Mouse (Mus musculus) olfactory bulb, adult 2 months (tissue): ENCODE measurements around the gene Sgms2.

Source experiments
- CTCF ChIP-seq: fragments of 200-500 bp; IDR thresholded peaks from 2 replicates; pipeline ENCODE4 v1.5.1; 2012; ENCODE audit warnings: low read depth, mild to moderate bottlenecking, low read length, moderate library complexity; ENCODE audit not compliant: insufficient read depth
- POLR2A ChIP-seq: fragments of 200-500 bp; IDR thresholded peaks from 2 replicates; pipeline ENCODE4 v1.6.1; 2012; ENCODE audit warnings: mild to moderate bottlenecking, low read depth, low read length, moderate library complexity; ENCODE audit not compliant: insufficient read depth

DNA sequence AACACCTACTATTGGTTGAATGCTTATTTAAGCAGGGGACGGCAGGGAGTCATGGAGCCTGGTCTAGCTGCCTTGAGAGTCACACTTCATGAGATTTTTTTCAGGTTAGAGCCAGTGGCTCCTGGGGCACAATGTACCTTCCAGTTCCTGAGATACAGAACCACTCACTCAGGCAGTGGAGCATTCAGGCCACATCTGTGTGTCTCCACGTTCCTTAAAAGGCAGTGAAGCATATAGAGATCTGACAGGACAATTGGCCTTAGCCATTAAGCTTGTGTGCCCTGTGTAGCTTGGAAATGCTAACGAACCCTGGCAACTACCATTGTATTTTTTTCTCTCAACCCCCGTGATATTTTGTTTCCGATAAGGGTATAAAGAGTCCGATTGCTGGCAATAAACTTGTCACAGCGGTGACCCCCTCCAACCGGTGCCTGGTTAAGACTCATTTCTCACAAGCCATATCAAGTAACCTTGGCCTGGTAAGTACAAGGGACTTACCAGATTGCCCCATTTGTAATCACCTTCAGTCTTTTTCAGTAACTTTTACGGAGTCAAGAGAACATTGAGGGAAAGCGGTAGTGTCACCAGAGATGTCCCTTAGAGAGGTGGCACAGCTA, 5.4 kb upstream of the Sgms2 start:
- TF ChIP-seq CTCF (no peak), POLR2A (no peak)
